17 mouse cellular contexts compared by ENCODE assay signal in genomic region chr17:12664156-12664555, GRCm38 (mm10). TPM values are rescaled to one million over a fixed set of nuclear protein-coding genes. Genes with fewer than 3 reads are reported as not detected.
A peak's percentile ranks its signal among the peaks of the same experiment; 100 is the strongest.
DNase-seq lines count a peak whose midpoint lies in the region; ATAC-seq and TF ChIP-seq lines count a peak whose summit lies in the region.
"Had no signal": no experiment of that assay in that cellular context is flagged by ENCODE, and none has a peak within 500 bp of the region (broad histone marks: within the 10 kb centered on the region; RNA-seq: fewer than 3 reads in every experiment).

No protein-coding gene starts in this region.

- 0 out of 2 replicates have a peak overlapping the region, but pooled peaks have one; percentile 12 for H3K27ac ChIP-seq in heart, embryonic 13.5 days (replicated peaks)
- H3K27ac ChIP-seq in liver, adult 2 months (replicated peaks; ENCODE audit: insufficient read depth, low read depth, low read length) = peak overlapping the region; percentile 56
- H3K27ac ChIP-seq: embryonic facial prominence, embryonic 12.5 days; hindbrain, embryonic 12.5 days; liver, embryonic 13.5 days; neural tube, embryonic 12.5 days had no signal

- no peaks in the 10 kb centered on the region for H3K9me3 ChIP-seq in heart, embryonic 13.5 days
- H3K9me3 ChIP-seq: embryonic facial prominence, embryonic 12.5 days; hindbrain, embryonic 12.5 days; liver, embryonic 13.5 days; megakaryocyte, embryonic 14.5 days; neural tube, embryonic 12.5 days had no signal

- 59% methylated on average over 8 of the region's 8 CpGs for WGBS in heart, embryonic 13.5 days
- WGBS in liver, adult 2 months = 28% methylated on average over 8 of the region's 8 CpGs

- DNase-seq in heart, adult 8-10 months (ENCODE audit: low spot score) = no peak
- peak; percentile 89 for DNase-seq in liver, adult 2 months (ENCODE audit: extremely low read depth, low read depth, low spot score)
- DNase-seq in liver = no peak
- peak; percentile 84 for DNase-seq in cerebellum, adult 11-12 months
- peak; percentile 57 to 70 for DNase-seq in cerebellum, postnatal 36 days
- DNase-seq in left cerebral cortex, adult 9 months (ENCODE audit: low spot score in 2 of 2) = no peak
- no peak for DNase-seq in urinary bladder, adult 18-20 months (ENCODE audit: low spot score in 2 of 2)
- DNase-seq: B cell, adult 2 months; liver, embryonic 13.5 days; lung, postnatal 10 days had no signal

- peak overlapping the region; percentile 19; the same call in 1 of the 2 replicates for H3K9ac ChIP-seq in heart, embryonic 13.5 days
- H3K9ac ChIP-seq in liver, adult 2 months (ENCODE audit: low read depth, low read length) = 0 out of 2 replicates have a peak overlapping the region, but pooled peaks have one; percentile 9
- H3K9ac ChIP-seq: embryonic facial prominence, embryonic 12.5 days; hindbrain, embryonic 12.5 days; liver, embryonic 13.5 days; neural tube, embryonic 12.5 days had no signal

- ATAC-seq in heart, embryonic 13.5 days (ENCODE audit: extremely low read depth, insufficient number of reproducible peaks, low FRiP score, low TSS enrichment) = no peak
- ATAC-seq: intestine, postnatal 0 days had no signal

- no peaks in the 10 kb centered on the region for H3K27me3 ChIP-seq in heart, embryonic 13.5 days (replicated peaks)
- H3K27me3 ChIP-seq in liver, adult 2 months (ENCODE audit: control insufficient read depth, insufficient read depth, low read length) = no peaks in the 10 kb centered on the region
- H3K27me3 ChIP-seq: hindbrain, embryonic 12.5 days; neural tube, embryonic 12.5 days had no signal

- 0 out of 2 replicates have a peak, but pooled peaks have one; percentile 15 for TF ChIP-seq CTCF in liver, adult 2 months (IDR thresholded peaks at IDR 0.05; ENCODE audit: low read depth, low read length)

- H3K4me2 ChIP-seq in heart, embryonic 13.5 days = no peak overlapping the region
- H3K4me2 ChIP-seq: embryonic facial prominence, embryonic 12.5 days; hindbrain, embryonic 12.5 days; liver, embryonic 13.5 days; neural tube, embryonic 12.5 days had no signal

- no peak overlapping the region for H3K4me3 ChIP-seq in heart, embryonic 13.5 days
- no peak overlapping the region for H3K4me3 ChIP-seq in liver, adult 2 months (ENCODE audit: insufficient read depth, low read depth, low read length)
- H3K4me3 ChIP-seq: embryonic facial prominence, embryonic 12.5 days; hindbrain, embryonic 12.5 days; liver, embryonic 13.5 days; megakaryocyte, embryonic 14.5 days; neural tube, embryonic 12.5 days had no signal

- H3K79me2 ChIP-seq in liver, adult 2 months (ENCODE audit: control insufficient read depth, insufficient read depth, low read length) = no peaks in the 10 kb centered on the region

- peaks cover 38% of the 10 kb centered on the region for H3K4me1 ChIP-seq in heart, embryonic 13.5 days
- H3K4me1 ChIP-seq in liver, adult 2 months (ENCODE audit: control insufficient read depth, insufficient read depth, low read length) = peaks cover 27% of the 10 kb centered on the region
- H3K4me1 ChIP-seq: hindbrain, embryonic 12.5 days; megakaryocyte, embryonic 14.5 days had no signal

- TF ChIP-seq POLR2A in liver, adult 2 months (IDR thresholded peaks at IDR 0.05; ENCODE audit: extremely low read depth, insufficient read depth, low read length) = no peak

- H3K36me3 ChIP-seq in heart, embryonic 13.5 days = no peaks in the 10 kb centered on the region
- H3K36me3 ChIP-seq in liver, adult 2 months (ENCODE audit: control insufficient read depth, insufficient read depth, low read length) = peaks cover 10% of the 10 kb centered on the region; the same call in 1 of the 2 replicates
- H3K36me3 ChIP-seq: embryonic facial prominence, embryonic 12.5 days; hindbrain, embryonic 12.5 days; liver, embryonic 13.5 days; neural tube, embryonic 12.5 days had no signal

RNA-seq across cellular contexts. Expression of gene Slc22a1, which starts 11.5 kb away (rescaled TPM):
- 12.0 and 15.1 TPM in 2 replicates for polyA plus RNA-seq in heart, embryonic 13.5 days (2015; fragmentation: Nextera tagmentation; extraction: Ambion mirVana)
- total RNA-seq in heart, adult 8-10 months (2022) = 10 to 100 TPM in 3 of 4 experiments, 1 to 10 TPM in 1; 9.5 to 26.9 (median 14.3) TPM
- 311 and 487 TPM in 2 replicates for total RNA-seq in liver, adult 2 months (2014; rRNA removed)
- 527 and 571 TPM in 2 replicates for polyA plus RNA-seq in liver, adult 2 months (2012; rRNA removed)
- total RNA-seq: layer of hippocampus, postnatal 14 days had no signal
- polyA plus RNA-seq: hindbrain, embryonic 12.5 days; liver, embryonic 13.5 days; neural tube, embryonic 12.5 days had no signal

Comparison
In these comparisons a context has a peak if more than half of its experiments do, and no peak if none do; other contexts are left out.
1. DNase-seq: peak in liver, adult 2 months (single experiment), cerebellum, adult 11-12 months (single experiment) and cerebellum, postnatal 36 days (2 of 2); none in heart, adult 8-10 months (single experiment), liver (single experiment), left cerebral cortex, adult 9 months (0 of 2) and urinary bladder, adult 18-20 months (0 of 2).
2. RNA of gene Slc22a1, which starts 11.5 kb away (total RNA-seq): 311 to 487 TPM in liver, adult 2 months; 9.5 to 26.9 TPM in heart, adult 8-10 months; every median in the first group is over 10 times any median in the second.